Mouse (Mus musculus) mouse embryonic stem cell (cell line): ENCODE measurements around the gene Spp1.

Experiments used
- in situ Hi-C, 2 experiments: fragments of 300-500 bp; cut with MboI; formaldehyde crosslinking; loops; 1 replicate in 1 of 2; 3 replicates in 1 of 2; pipeline ENCODE4 v1.14.3; 2019 to 2020; ENCODE audit warnings: low sequenced_read_pairs in 2 of 2, low pct_unique_long_range_greater_than_20kb in 1 of 2, mixed read lengths in 1 of 2; ENCODE audit not compliant: unreplicated experiment in 1 of 2

Spp1 gene

DNA sequence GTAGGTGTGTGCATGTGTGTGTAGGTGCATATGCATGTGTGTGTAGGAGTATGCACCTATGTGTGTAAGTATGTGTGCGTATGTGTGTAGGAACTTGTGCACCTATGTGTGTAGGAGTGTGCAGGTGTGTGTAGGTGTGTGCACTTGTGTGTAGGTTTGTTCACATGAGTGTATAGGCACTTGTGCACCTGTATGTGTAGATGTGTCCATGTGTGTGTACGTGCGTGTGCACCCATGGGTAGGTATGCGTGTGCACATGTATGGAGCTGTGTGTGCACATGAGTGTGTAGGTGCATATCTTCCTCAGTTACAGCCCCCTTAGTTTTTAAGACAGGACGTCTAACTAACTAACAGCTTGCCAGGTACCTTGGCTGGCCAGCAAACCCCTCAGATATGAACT lies 33.7 kb downstream of the Spp1 start:
- in situ Hi-C loops = no loop called here

DNA sequence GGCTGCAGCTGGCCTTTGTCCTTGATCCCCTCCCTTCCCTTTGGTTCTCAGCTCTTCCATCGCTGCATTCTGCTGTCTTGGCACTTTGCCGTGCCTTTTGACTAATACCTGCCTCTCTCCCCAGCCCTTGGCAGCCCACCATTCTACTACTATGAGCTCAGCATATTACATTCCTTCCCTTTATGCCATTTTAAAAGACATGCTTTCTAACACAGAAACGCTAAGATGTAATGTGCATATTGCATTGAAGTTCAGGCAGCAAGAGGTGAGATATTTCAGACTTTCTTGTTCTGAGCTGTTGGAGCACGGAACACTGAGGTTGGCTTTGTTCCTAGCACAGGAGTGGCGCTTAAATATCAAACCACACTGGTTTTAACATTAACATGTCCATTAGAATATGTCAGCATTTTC lies 36.1 kb downstream of the Spp1 start:
- in situ Hi-C loops = no loop called here

DNA sequence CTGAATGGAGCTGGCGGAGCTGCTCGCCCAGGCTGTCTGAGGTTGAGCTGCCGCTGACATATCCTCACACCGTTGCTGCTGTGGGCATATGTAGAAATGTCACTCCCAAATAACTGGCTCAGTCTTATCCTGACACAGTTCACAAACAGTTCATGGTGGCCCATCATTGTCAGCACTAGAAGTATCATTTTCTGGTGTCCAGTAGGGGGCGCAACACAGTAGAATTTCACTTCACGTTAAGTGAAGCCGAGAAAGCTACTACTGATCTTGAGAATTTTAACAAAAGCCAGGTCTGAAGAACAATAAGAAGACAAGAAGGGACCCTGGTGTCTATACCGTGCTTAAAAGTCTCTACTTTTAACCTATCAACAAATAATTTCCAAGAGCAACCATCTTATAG lies 37.5 kb downstream of the Spp1 start:
- in situ Hi-C loops = no loop called here

DNA sequence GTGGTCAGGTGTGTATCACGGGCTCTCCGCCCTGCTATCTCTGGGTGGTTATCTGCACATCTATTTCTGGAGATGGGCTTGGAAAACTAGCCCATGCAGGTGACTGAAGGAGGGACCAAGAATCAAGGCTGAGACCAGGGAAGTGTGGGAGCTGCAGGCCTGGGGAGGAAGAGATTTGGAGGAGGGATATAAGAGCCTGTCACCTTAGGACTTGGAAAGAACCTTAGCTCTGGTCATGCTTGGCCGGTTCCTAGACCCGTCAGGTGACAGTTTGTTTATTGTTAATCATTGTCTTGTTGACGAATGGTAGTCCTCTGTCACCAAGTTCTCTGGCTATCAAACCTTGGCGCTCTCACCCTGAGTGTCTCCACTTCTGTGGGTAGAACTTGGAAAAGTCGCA lies 45.4 kb downstream of the Spp1 start:
- in situ Hi-C loops = no loop called here

DNA sequence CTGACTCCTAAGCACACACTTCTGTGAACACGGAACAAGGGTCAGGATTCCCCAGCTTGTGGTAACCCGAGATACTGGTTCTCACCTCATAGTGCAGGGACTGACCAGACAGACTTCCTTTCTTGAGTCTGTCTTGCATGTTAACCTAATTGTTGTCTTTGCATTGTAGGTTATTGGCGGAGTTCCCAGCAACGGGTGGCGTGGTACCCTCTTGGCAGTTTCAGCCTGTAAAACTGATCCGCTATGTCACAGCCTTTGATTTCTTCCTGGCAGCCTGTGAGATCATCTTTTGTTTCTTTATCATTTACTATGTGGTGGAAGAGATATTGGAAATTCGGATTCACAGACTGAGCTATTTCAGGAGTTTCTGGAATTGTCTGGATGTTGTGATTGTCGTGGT lies 47.9 kb downstream of the Spp1 start:
- in situ Hi-C loops = no loop called here
